Mouse (Mus musculus) neural tube, embryonic 14.5 days (tissue): Measurements from ENCODE around the gene Lnx1. TPM values are rescaled to one million over a fixed set of nuclear protein-coding genes. Genes with fewer than 3 reads are reported as not detected.

Experiments
- ATAC-seq: fragments of 200-750 bp; cut with Nextera tagmentation; 2 replicates; pipeline ENCODE4 v1.8.0; 2017; ENCODE audit warnings: low read depth, mild to moderate bottlenecking, moderate TSS enrichment, moderate library complexity
- H3K27ac ChIP-seq: fragments of 300-500 bp; sonication (generic); 2 replicates; pipeline ENCODE4 v1.5.1; 2014; ENCODE audit warnings: low read depth, mild to moderate bottlenecking, control low read depth, low read length, moderate library complexity, mixed read lengths
- H3K27me3 ChIP-seq: fragments of 300-500 bp; sonication (generic); 2 replicates; pipeline ENCODE4 v1.6.1; 2014; ENCODE audit warnings: low read length; ENCODE audit not compliant: control insufficient read depth, insufficient read depth
- H3K36me3 ChIP-seq: fragments of 300-500 bp; sonication (generic); 2 replicates; pipeline ENCODE4 v1.6.1; 2014; ENCODE audit warnings: low read length, mixed read lengths; ENCODE audit not compliant: control insufficient read depth, insufficient read depth
- H3K4me1 ChIP-seq: fragments of 300-500 bp; sonication (generic); 2 replicates; pipeline ENCODE4 v1.6.1; 2014; ENCODE audit warnings: low read length; ENCODE audit not compliant: control insufficient read depth, insufficient read depth
- H3K4me2 ChIP-seq: fragments of 300-500 bp; sonication (generic); 2 replicates; pipeline ENCODE4 v1.6.1; 2014; ENCODE audit warnings: mild to moderate bottlenecking, low read depth, low read length, control low read depth
- H3K4me3 ChIP-seq: fragments of 300-500 bp; sonication (generic); 2 replicates; pipeline ENCODE4 v1.5.1; 2014; ENCODE audit warnings: low read depth, low read length, control low read depth, mixed read lengths
- H3K9ac ChIP-seq: fragments of 300-500 bp; sonication (generic); replicated peaks from 2 replicates; pipeline ENCODE4 v1.6.1; 2014; ENCODE audit warnings: low read depth, mild to moderate bottlenecking, control low read depth, low read length, mixed read lengths
- H3K9me3 ChIP-seq: fragments of 300-500 bp; sonication (generic); 2 replicates; pipeline ENCODE4 v1.6.1; 2016; ENCODE audit warnings: low read length; ENCODE audit not compliant: control insufficient read depth
- WGBS: fragments of 180-500 bp; shearing (Covaris S2); extraction: QIAGEN DNeasy Blood & Tissue Kit; methylation state at CpG from one replicate; pipeline ENCODE4 v1.1.7; 2014; 5-methylcytosine and 5-hydroxymethylcytosine counted together
- polyA plus RNA-seq: library from polyadenylated mRNA; unstranded; fragments of >200 nt; fragmentation: Nextera tagmentation; extraction: Ambion mirVana; gene quantifications from 2 replicates; pipeline ENCODE4 v1.2.1, GENCODE M21; 2014

The Lnx1 gene
- polyA plus RNA-seq, 1 experiment from 2014 or later = 12.6 TPM

DNA sequence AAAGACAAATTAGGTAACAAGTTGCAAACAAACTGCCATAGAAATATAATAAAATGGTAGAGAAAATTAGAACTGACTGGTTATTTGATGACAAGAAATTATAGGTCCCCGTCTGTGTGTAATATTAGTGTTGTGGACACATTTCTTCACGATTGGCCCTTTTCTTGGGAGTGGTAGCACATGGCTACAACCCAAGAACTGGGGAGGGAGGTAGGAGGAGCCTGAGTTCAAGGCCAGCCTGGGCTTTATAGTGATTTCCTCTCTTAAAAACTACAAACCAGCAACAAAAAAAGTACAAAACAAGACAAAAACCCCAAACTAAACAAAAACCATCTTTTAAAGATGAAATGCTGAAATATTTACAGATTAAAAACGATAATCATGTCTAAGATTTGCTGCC lies 31.8 kb downstream of the Lnx1 start:
- H3K36me3 ChIP-seq = no peaks in the 10 kb centered on the region
- no peak overlapping the region for H3K9ac ChIP-seq
- no peaks in the 10 kb centered on the region for H3K9me3 ChIP-seq
- no peaks in the 10 kb centered on the region for H3K4me1 ChIP-seq
- no peak overlapping the region for H3K4me2 ChIP-seq
- no peak overlapping the region for H3K27ac ChIP-seq
- WGBS = 86% methylated on average over 3 of the region's 3 CpGs
- H3K4me3 ChIP-seq = no peak overlapping the region
- ATAC-seq = no peak
- no peaks in the 10 kb centered on the region for H3K27me3 ChIP-seq

DNA sequence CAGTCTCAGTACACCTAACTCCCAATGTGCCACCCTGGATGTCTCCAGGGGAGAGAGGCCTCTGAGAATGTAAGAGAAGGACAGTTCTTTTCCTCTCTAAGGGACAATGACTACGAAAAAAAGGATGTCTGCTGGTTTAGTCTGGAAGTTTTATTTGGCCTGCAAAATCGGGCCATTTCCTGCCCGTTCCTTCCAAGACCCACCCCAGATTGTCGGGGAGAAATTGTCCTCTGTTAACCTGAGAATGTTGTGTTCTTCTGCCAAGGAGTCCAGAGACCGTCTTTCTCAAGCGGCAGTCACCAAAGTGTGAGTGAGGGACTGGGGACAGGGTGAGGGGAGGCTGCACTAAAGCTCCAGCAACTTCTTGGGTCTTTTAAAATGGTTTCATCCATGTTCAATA lies 32.8 kb downstream of the Lnx1 start:
- no peak overlapping the region for H3K4me2 ChIP-seq
- no peaks in the 10 kb centered on the region for H3K4me1 ChIP-seq
- no peaks in the 10 kb centered on the region for H3K27me3 ChIP-seq
- no peak overlapping the region for H3K27ac ChIP-seq
- WGBS = 89% methylated on average over 6 of the region's 6 CpGs
- no peaks in the 10 kb centered on the region for H3K36me3 ChIP-seq
- no peaks in the 10 kb centered on the region for H3K9me3 ChIP-seq
- no peak overlapping the region for H3K4me3 ChIP-seq
- ATAC-seq = no peak
- no peak overlapping the region for H3K9ac ChIP-seq

DNA sequence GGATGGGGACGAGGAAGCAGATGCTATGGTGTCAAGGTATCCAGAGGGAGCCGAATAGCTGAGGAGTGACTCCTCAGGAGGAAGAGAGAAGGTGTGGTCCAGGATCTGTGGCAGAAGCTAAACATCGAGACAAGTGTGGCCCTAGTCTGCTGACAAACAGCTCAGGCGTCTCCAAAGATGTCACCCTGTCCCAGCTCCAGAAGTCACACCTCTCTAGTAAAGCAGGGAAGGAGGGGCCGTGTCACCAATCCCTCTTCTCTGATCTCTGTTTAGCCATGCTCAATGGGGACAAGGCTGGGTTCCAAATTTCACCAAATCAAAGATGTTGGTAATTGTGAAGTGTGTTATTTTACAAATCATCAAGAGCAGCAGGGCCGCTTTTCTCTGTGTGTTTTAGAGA lies 33.8 kb downstream of the Lnx1 start:
- no peak overlapping the region for H3K9ac ChIP-seq
- H3K27me3 ChIP-seq = no peaks in the 10 kb centered on the region
- ATAC-seq = no peak
- H3K36me3 ChIP-seq = no peaks in the 10 kb centered on the region
- WGBS = 77% methylated on average over 6 of the region's 6 CpGs
- H3K4me1 ChIP-seq = no peaks in the 10 kb centered on the region
- no peak overlapping the region for H3K4me2 ChIP-seq
- H3K27ac ChIP-seq = no peak overlapping the region
- H3K9me3 ChIP-seq = no peaks in the 10 kb centered on the region
- H3K4me3 ChIP-seq = no peak overlapping the region

DNA sequence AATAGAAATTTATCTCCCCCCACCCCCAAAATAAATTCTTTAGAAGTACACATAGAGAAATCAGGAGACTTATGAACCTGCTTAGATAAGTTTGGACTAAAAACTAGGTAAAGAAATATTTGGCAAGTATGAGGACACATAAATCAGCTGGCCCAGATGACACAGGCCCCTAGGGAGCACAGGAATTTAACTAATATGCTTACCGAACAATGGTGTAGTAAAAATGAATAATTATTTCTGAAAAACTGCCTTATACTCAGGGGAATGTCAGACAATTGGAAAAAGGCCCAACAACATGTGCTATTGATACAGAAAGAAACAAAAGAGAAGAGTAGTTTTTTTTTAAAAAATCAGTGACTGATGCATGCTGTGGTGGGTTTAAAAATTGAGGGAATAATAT lies 40.1 kb downstream of the Lnx1 start:
- no peak overlapping the region for H3K4me2 ChIP-seq
- H3K27ac ChIP-seq = no peak overlapping the region
- no peaks in the 10 kb centered on the region for H3K27me3 ChIP-seq
- ATAC-seq = no peak
- no peaks in the 10 kb centered on the region for H3K36me3 ChIP-seq
- no peak overlapping the region for H3K4me3 ChIP-seq
- H3K9ac ChIP-seq = no peak overlapping the region
- H3K4me1 ChIP-seq = no peaks in the 10 kb centered on the region
- WGBS = 28% methylated on average over 1 of the region's 1 CpGs
- no peaks in the 10 kb centered on the region for H3K9me3 ChIP-seq

DNA sequence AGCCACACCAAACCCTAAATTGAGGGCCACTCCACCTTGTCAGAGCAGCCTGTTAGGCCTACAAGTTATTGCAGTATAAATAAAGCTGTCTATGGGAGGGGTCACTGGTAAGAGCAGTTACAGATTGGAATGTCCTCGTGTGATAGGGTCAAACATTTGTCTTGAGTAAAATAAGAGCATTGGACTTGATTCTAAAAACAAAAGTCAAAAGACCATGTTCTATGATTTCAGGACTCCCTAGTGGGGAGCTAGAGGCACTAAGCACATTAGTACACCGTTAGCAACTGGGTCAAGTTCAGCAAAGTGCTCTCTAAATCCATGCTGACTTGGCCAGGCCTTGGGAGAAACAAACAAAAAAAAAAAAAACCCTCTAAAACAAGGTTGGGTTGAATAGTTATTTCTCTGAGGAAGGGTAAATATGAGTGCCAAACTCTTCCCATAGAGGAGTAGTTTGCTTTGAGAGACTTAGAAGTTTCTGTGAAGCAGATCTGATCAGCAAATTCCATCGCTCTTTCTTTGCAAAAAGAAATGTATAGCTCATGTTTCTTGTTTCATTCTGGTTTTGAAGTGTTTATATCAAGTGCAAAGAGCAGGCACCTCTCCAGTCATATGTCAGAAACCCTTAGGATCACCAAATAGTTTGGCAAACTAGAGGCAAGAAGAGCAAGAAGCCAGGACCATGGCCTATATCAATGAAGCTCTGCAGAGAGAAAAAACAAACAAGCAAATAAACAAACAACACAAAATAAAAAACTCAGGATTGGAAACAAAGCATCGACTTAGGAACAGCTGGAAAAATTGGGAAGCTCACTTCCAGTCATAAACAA lies 40.8 kb downstream of the Lnx1 start:
- 66% methylated on average over 4 of the region's 4 CpGs for WGBS
- Histone ChIP-seq H3K27ac (no peak overlapping the region), H3K4me2 (no peak overlapping the region), H3K4me1 (no peaks in the 10 kb centered on the region), H3K36me3 (no peaks in the 10 kb centered on the region), H3K27me3 (no peaks in the 10 kb centered on the region), H3K4me3 (no peak overlapping the region), H3K9me3 (no peaks in the 10 kb centered on the region), H3K9ac (no peak overlapping the region)
- no peak for ATAC-seq

DNA sequence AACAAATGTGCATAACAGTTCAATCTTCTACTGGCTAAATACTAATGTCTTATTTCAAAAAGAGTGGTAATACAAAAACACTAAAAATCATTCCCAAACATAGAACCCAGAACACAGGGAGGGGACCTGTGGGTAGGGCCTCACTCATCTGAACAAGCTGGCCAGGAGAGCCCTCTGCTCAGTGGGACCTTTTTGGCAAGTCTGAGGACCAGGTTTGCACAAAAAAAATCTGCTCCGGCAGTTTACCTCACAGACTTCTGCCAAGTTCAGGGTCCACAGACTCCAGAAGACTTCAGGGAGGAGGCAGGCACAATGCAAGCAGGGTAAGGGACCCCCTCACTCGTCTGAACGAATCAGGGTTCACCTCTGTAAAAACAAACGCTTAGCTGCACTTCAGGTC lies 42.9 kb downstream of the Lnx1 start:
- Histone ChIP-seq H3K4me3 (no peak overlapping the region), H3K36me3 (no peaks in the 10 kb centered on the region), H3K27me3 (no peaks in the 10 kb centered on the region), H3K4me2 (no peak overlapping the region), H3K4me1 (no peaks in the 10 kb centered on the region), H3K9ac (no peak overlapping the region), H3K9me3 (no peaks in the 10 kb centered on the region), H3K27ac (no peak overlapping the region)
- ATAC-seq = no peak
- WGBS = 77% methylated on average over 4 of the region's 4 CpGs

DNA sequence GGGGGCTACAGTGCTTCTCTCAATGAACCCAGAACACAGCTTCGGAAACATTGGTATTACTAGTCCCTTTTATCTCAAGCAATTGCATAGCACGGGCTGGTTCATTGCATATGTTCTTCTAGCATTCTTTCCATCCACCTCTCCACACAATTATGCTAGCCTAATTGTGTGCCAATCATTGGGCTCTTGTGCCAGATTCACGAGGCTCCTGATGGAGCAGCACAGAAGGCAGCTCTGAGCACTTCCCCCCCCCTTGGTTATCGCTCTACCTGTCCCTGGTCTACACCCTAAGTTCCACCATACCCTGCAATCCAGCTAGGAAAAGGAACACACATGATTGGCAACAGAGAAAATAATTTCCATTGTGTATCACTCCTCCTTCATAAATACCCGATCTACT lies 43.4 kb downstream of the Lnx1 start:
- Histone ChIP-seq H3K4me1 (no peaks in the 10 kb centered on the region), H3K36me3 (no peaks in the 10 kb centered on the region), H3K27ac (no peak overlapping the region), H3K4me2 (no peak overlapping the region), H3K9ac (no peak overlapping the region), H3K4me3 (no peak overlapping the region), H3K27me3 (no peaks in the 10 kb centered on the region), H3K9me3 (no peaks in the 10 kb centered on the region)
- 93% methylated on average over 5 of the region's 5 CpGs for WGBS
- no peak for ATAC-seq

DNA sequence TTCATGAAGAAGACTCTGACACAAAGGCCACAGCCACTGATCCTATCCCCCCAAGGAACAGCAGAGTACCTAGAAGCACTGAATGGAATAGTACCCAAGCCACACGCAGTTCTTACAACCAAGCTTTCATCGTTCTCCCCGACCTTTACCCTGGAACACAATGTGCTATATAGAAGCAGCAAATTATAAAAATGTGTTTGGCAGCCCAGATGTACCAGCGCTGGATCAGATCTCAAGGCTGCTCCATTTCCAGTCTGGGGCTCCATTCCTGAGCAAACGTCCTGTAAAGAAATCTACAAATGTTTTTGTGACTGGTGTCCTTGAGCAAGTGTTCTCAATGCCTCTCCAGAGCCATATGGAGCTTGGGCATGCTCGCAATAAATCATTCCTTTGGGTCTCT lies 44.8 kb downstream of the Lnx1 start:
- WGBS = 80% methylated on average over 6 of the region's 6 CpGs
- Histone ChIP-seq H3K36me3 (no peaks in the 10 kb centered on the region), H3K27me3 (no peaks in the 10 kb centered on the region), H3K9ac (no peak overlapping the region), H3K4me1 (no peaks in the 10 kb centered on the region), H3K4me2 (no peak overlapping the region), H3K27ac (no peak overlapping the region), H3K4me3 (no peak overlapping the region), H3K9me3 (no peaks in the 10 kb centered on the region)
- ATAC-seq = no peak

DNA sequence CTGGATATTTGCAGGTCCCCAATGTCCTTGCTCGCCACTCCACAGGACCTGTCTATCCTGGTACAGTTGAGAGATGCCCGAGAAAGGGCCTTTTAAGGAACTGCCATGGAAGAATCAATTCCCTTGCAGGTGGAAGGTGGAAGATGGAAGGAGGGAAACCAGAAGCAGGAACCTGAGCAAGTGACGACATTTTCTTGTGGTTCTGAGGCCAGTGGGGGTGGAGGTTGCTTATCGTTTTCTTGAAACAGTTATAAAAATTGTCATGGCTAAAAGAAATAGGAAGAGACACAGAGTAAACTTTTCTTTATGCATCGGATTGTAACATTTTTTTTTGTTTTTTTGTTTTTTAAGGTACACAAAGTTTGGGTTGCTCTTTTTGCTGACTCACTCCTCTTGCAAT lies 46.3 kb downstream of the Lnx1 start:
- Histone ChIP-seq H3K27ac (no peak overlapping the region), H3K36me3 (no peaks in the 10 kb centered on the region), H3K4me2 (no peak overlapping the region), H3K9me3 (no peaks in the 10 kb centered on the region), H3K9ac (no peak overlapping the region), H3K4me3 (no peak overlapping the region), H3K27me3 (no peaks in the 10 kb centered on the region), H3K4me1 (no peaks in the 10 kb centered on the region)
- WGBS = 90% methylated on average over 5 of the region's 5 CpGs
- no peak for ATAC-seq
